Mouse (Mus musculus): Measurements from ENCODE around the gene Crygf. TPM values are rescaled to one million over a fixed set of nuclear protein-coding genes. Genes with fewer than 3 reads are reported as not detected.

The Crygf gene
- not detected for polyA plus RNA-seq (2017; shearing (Covaris generic))

GRCm38 (mm10) chr1:65926294-65926693, at the start of gene Crygf:
Gene Crygf (plus strand): TSS chr1:65926520.

Other genes with a start within 250 kb of the Crygf start
- gene Map2, start 248.8 kb downstream of the Crygf start, polyA plus RNA-seq (2017; shearing (Covaris generic)), result 3.2 TPM